Mouse (Mus musculus) lung, embryonic 15.5 days (tissue): Measurements from ENCODE around the gene Fgfr2. TPM values are rescaled to one million over a fixed set of nuclear protein-coding genes. Genes with fewer than 3 reads are reported as not detected.
A peak's percentile ranks its signal among the peaks of the same experiment; 100 is the strongest.

Experiments
- ATAC-seq: fragments of 200-750 bp; cut with Nextera tagmentation; 2 replicates; pipeline ENCODE4 v1.8.0; 2017; ENCODE audit warnings: moderate number of reproducible peaks, borderline replicate concordance; ENCODE audit not compliant: low FRiP score, low TSS enrichment; ENCODE audit errors: extremely low read depth
- H3K27ac ChIP-seq: fragments of 300-500 bp; sonication (generic); 2 replicates; pipeline ENCODE4 v1.5.1; 2015; ENCODE audit warnings: moderate library complexity, mild to moderate bottlenecking, inconsistent platforms
- H3K27me3 ChIP-seq: fragments of 300-500 bp; sonication (generic); 2 replicates; pipeline ENCODE4 v1.6.1; 2015; ENCODE audit warnings: inconsistent platforms
- H3K36me3 ChIP-seq: fragments of 300-500 bp; sonication (generic); 2 replicates; pipeline ENCODE4 v1.6.1; 2015; ENCODE audit warnings: inconsistent platforms
- H3K4me1 ChIP-seq: fragments of 300-500 bp; sonication (generic); 2 replicates; pipeline ENCODE4 v1.6.1; 2015; ENCODE audit warnings: inconsistent platforms
- H3K4me2 ChIP-seq: fragments of 300-500 bp; sonication (generic); 2 replicates; pipeline ENCODE4 v1.6.1; 2015; ENCODE audit warnings: inconsistent platforms, mild to moderate bottlenecking, moderate library complexity
- H3K4me3 ChIP-seq: fragments of 300-500 bp; sonication (generic); 2 replicates; pipeline ENCODE4 v1.5.1; 2015; ENCODE audit warnings: mild to moderate bottlenecking, inconsistent platforms
- H3K9ac ChIP-seq: fragments of 300-500 bp; sonication (generic); 2 replicates; pipeline ENCODE4 v1.6.1; 2015; ENCODE audit warnings: inconsistent platforms
- H3K9me3 ChIP-seq: fragments of 300-500 bp; sonication (generic); 2 replicates; pipeline ENCODE4 v1.6.1; 2016; ENCODE audit warnings: inconsistent platforms
- WGBS: fragments of 180-500 bp; shearing (Covaris S2); methylation state at CpG from one replicate; pipeline ENCODE4 v1.1.7; 2015; 5-methylcytosine and 5-hydroxymethylcytosine counted together
- polyA plus RNA-seq: library from polyadenylated mRNA; unstranded; fragments of >200 nt; fragmentation: Nextera tagmentation; extraction: Ambion mirVana; gene quantifications from 2 replicates; pipeline ENCODE4 v1.2.1, GENCODE M21; 2015

Gene Fgfr2
- polyA plus RNA-seq, 1 experiment from 2014 or later: 160 TPM

GRCm38 (mm10) chr7:130316294-130316693 is 2806.9 kb downstream of the Fgfr2 start:
- Histone ChIP-seq H3K4me3 (no peak overlapping the region), H3K9me3 (no peaks in the 10 kb centered on the region), H3K27me3 (no peaks in the 10 kb centered on the region), H3K27ac (no peak overlapping the region), H3K4me1 (peaks cover 18% of the 10 kb centered on the region), H3K36me3 (no peaks in the 10 kb centered on the region), H3K9ac (no peak overlapping the region), H3K4me2 (no peak overlapping the region)
- no peak for ATAC-seq
- 41% methylated on average over 3 of the region's 3 CpGs for WGBS

GRCm38 (mm10) chr7:130315221-130315620 is 2807.9 kb downstream of the Fgfr2 start:
- 67% methylated on average over 6 of the region's 6 CpGs for whole genome bisulfite sequencing

GRCm38 (mm10) chr7:130314658-130315057 is 2808.5 kb downstream of the Fgfr2 start:
- WGBS: 86% methylated on average over 6 of the region's 6 CpGs
- peaks cover 16% of the 10 kb centered on the region for H3K4me1 ChIP-seq
- no peak for ATAC-seq

More at GRCm38 (mm10) chr7:130315221-130315620, 2807.9 kb downstream of the Fgfr2 start:
- H3K27me3 ChIP-seq: no peaks in the 10 kb centered on the region
- H3K27ac ChIP-seq: no peak overlapping the region
- H3K4me3 ChIP-seq: no peak overlapping the region
- H3K36me3 ChIP-seq: no peaks in the 10 kb centered on the region
- H3K4me1 ChIP-seq: peaks cover 22% of the 10 kb centered on the region
- H3K9me3 ChIP-seq: no peaks in the 10 kb centered on the region
- ATAC-seq: no peak
- H3K4me2 ChIP-seq: no peak overlapping the region
- H3K9ac ChIP-seq: no peak overlapping the region

DNA sequence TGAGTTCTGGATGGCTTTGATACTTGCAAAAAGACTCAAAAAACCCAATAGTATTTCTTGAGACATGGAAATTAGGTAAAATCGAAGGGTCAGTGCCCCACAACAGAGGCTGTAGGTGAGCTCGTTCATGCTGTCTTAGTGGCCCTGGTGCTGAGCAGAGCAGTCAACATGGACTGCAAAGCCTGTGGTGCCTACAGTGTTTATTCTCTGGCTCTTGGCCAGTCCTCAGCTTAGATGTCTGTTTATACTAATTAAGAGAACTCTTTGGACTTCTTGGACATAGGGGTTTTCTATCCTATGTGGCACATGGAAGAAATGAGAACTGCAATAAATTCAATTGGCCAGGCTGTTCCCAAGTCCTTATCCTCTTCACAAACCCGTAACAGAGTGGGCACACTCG is 2811.8 kb downstream of the Fgfr2 start:
- 56% methylated on average over 4 of the region's 4 CpGs for WGBS
- H3K4me1 ChIP-seq: peaks cover 13% of the 10 kb centered on the region
- H3K4me2 ChIP-seq: no peak overlapping the region
- no peaks in the 10 kb centered on the region for H3K36me3 ChIP-seq
- H3K27me3 ChIP-seq: no peaks in the 10 kb centered on the region
- no peaks in the 10 kb centered on the region for H3K9me3 ChIP-seq
- no peak overlapping the region for H3K4me3 ChIP-seq
- H3K27ac ChIP-seq: no peak overlapping the region
- ATAC-seq: peak; percentile 50; the same call in 1 of the 2 replicates
- no peak overlapping the region for H3K9ac ChIP-seq

More at GRCm38 (mm10) chr7:130314658-130315057, 2808.5 kb downstream of the Fgfr2 start:
- Histone ChIP-seq H3K27me3 (no peaks in the 10 kb centered on the region), H3K9ac (no peak overlapping the region), H3K36me3 (no peaks in the 10 kb centered on the region), H3K27ac (no peak overlapping the region), H3K4me3 (no peak overlapping the region), H3K4me2 (no peak overlapping the region), H3K9me3 (no peaks in the 10 kb centered on the region)

DNA sequence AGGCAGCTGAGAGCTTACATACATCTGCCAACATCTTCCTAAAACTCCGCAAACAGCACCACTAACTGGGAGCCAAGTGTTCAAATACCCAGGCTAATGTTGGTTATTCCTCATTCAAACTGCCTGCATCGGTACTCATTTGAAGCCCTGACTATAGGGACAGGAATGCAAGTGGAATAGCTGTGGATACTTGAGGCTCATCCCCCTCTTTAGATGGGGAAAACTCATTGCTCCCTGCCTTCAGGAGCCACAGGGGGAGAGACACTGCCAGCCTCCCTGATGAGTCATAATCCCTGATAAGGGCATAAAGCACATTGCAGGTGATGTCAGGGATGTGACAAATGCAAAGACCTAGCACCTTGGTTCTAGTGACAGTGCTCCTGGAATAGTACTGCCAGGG is 2814.0 kb downstream of the Fgfr2 start:
- no peak overlapping the region for H3K4me2 ChIP-seq
- H3K36me3 ChIP-seq: no peaks in the 10 kb centered on the region
- no peaks in the 10 kb centered on the region for H3K9me3 ChIP-seq
- H3K4me1 ChIP-seq: peaks cover 13% of the 10 kb centered on the region
- no peaks in the 10 kb centered on the region for H3K27me3 ChIP-seq
- no peak overlapping the region for H3K27ac ChIP-seq
- H3K4me3 ChIP-seq: no peak overlapping the region
- ATAC-seq: no peak
- no peak overlapping the region for H3K9ac ChIP-seq
- 70% methylated on average over 2 of the region's 2 CpGs for WGBS

- no peaks in the 10 kb centered on the region for H3K27me3 ChIP-seq
- H3K9ac ChIP-seq: no peak overlapping the region
- 89% methylated on average over 3 of the region's 3 CpGs for WGBS
Observed at GRCm38 (mm10) chr7:130307036-130307435, 2816.1 kb downstream of the Fgfr2 start.

GRCm38 (mm10) chr7:130304642-130305041 is 2818.5 kb downstream of the Fgfr2 start:
- WGBS: 85% methylated on average over 1 of the region's 1 CpGs
- ATAC-seq: no peak
- H3K27me3 ChIP-seq: no peaks in the 10 kb centered on the region

More at GRCm38 (mm10) chr7:130307036-130307435, 2816.1 kb downstream of the Fgfr2 start:
- Histone ChIP-seq H3K4me2 (no peak overlapping the region), H3K27ac (no peak overlapping the region), H3K9me3 (no peaks in the 10 kb centered on the region), H3K4me3 (no peak overlapping the region), H3K4me1 (peaks cover 13% of the 10 kb centered on the region), H3K36me3 (no peaks in the 10 kb centered on the region)
- no peak for ATAC-seq

DNA sequence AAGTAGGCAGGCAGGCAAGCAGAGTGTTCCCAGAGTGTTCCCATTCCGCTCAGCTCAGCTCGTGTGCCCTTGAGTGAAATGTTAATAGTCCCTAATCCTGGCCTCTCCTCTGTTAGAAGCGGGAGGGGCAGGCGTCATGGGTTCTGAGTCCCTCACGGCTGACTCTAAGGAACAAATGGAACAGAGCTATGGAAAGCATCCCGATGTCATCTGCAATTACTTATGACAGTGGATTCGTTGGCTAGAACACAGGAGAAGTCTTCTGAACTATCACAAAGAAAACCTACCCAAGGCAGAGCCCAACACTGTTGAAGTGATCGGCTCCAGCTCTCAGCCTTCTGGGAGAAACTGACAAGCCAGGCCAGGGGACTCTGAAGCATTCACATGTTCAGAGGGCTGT is 2819.7 kb downstream of the Fgfr2 start:
- Histone ChIP-seq H3K9me3 (no peaks in the 10 kb centered on the region), H3K36me3 (no peaks in the 10 kb centered on the region), H3K4me1 (0 out of 2 replicates have a peak, but pooled peaks cover 3% of the 10 kb centered on the region), H3K27me3 (no peaks in the 10 kb centered on the region), H3K27ac (no peak overlapping the region), H3K4me2 (no peak overlapping the region), H3K4me3 (no peak overlapping the region), H3K9ac (no peak overlapping the region)
- WGBS: 56% methylated on average over 8 of the region's 8 CpGs
- no peak for ATAC-seq

More at GRCm38 (mm10) chr7:130304642-130305041, 2818.5 kb downstream of the Fgfr2 start:
- Histone ChIP-seq H3K4me1 (no peaks in the 10 kb centered on the region), H3K4me2 (no peak overlapping the region), H3K36me3 (no peaks in the 10 kb centered on the region), H3K9ac (no peak overlapping the region), H3K27ac (no peak overlapping the region), H3K9me3 (no peaks in the 10 kb centered on the region), H3K4me3 (no peak overlapping the region)

DNA sequence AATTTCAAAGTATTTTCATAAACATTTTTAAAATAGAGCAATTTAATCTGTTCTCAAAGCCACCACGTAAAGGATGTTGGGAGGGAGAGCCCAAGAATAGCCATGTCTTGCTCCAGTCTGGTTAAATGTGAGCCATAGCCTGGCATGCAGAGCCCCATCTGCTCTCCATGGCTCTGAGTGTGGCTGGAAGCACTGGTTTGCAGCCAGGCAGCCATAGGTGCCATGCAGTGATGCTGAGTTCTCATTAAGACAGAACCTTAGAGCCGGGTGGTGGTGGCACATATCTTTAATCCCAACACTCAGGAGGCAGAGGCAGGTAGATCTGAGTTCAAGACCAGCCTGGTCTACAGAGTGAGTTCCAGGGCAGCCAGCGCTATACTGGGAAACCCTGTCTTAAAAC is 2822.5 kb downstream of the Fgfr2 start:
- no peak overlapping the region for H3K27ac ChIP-seq

DNA sequence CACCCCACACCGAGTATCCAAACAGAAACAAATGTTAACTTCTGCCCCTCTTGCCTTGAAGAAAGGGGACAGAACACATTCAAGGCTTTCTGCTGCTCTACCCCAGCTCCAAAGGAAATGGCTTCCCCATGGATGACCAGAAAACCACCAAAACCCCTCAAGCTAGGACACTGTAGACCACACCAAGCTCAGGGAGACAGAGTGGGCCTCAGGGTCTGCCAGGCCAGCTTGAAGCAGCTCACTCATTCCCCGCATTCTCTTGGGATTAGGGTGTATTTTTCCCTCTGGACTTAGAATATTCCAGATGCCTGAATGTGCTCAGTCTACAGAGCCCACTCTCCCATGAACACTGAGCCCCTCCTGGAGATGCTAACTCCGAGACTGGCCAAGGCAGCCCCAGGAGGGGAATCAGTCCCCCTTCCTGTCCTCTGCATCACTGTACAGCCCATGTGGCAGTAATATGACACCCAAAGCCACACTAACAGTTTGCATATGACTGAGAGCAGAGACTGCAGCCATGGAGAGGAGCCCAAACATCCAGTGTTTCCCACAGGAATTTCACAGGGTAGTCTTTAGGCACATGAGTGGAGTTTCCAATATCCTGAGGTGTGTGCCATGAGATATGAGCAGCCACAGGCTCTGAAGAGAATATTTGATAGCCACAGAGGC is 2824.1 kb downstream of the Fgfr2 start:
- Histone ChIP-seq H3K4me3 (no peak overlapping the region), H3K27ac (no peak overlapping the region), H3K27me3 (no peaks in the 10 kb centered on the region), H3K36me3 (no peaks in the 10 kb centered on the region), H3K9me3 (no peaks in the 10 kb centered on the region), H3K9ac (no peak overlapping the region), H3K4me2 (no peak overlapping the region), H3K4me1 (0 out of 2 replicates have a peak, but pooled peaks cover 3% of the 10 kb centered on the region)
- 48% methylated on average over 3 of the region's 3 CpGs for WGBS
- peak; percentile 48; the same call in 1 of the 2 replicates for ATAC-seq

More for the DNA sequence above, 2822.5 kb downstream of the Fgfr2 start:
- ATAC-seq: no peak
- 99% methylated on average over 3 of the region's 3 CpGs for WGBS
- Histone ChIP-seq H3K4me3 (no peak overlapping the region), H3K4me1 (0 out of 2 replicates have a peak, but pooled peaks cover 3% of the 10 kb centered on the region), H3K9ac (no peak overlapping the region), H3K36me3 (no peaks in the 10 kb centered on the region), H3K27me3 (no peaks in the 10 kb centered on the region), H3K9me3 (no peaks in the 10 kb centered on the region), H3K4me2 (no peak overlapping the region)

- peaks cover 32% of the 10 kb centered on the region for H3K4me1 ChIP-seq
- H3K4me3 ChIP-seq: no peak overlapping the region
- 69% methylated on average over 6 of the region's 6 CpGs for WGBS
- H3K9me3 ChIP-seq: no peaks in the 10 kb centered on the region
- no peak overlapping the region for H3K4me2 ChIP-seq
- no peak overlapping the region for H3K9ac ChIP-seq
- H3K36me3 ChIP-seq: no peaks in the 10 kb centered on the region
- ATAC-seq: no peak
- no peaks in the 10 kb centered on the region for H3K27me3 ChIP-seq
- peak overlapping the region; percentile 34; the same call in 1 of the 2 replicates for H3K27ac ChIP-seq
Observed at GRCm38 (mm10) chr7:130291179-130291578, 2832.0 kb downstream of the Fgfr2 start.

DNA sequence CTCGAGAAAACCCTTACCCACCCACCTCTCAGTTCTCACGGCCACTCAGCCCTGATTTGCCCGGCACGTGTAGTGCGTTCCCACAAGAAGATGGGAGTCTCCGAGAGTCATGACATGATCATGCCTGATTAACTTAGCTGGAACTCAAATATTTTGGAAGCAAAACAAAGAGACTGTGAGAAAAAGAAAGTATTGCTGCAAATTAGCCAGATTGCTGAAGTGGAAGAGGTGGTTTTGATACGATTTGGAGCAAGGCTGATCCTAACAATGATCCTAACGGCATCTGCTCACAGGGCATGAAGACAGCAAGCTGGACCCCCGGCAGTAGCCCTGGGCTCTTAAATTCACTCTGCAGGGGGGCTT is 2833.7 kb downstream of the Fgfr2 start:
- ATAC-seq: no peak
- H3K9me3 ChIP-seq: no peaks in the 10 kb centered on the region
- peaks cover 32% of the 10 kb centered on the region for H3K4me1 ChIP-seq
- peak overlapping the region; percentile 71; the same call in 1 of the 2 replicates for H3K27ac ChIP-seq
- 0 out of 2 replicates have a peak overlapping the region, but pooled peaks have one; percentile 3 for H3K9ac ChIP-seq
- H3K4me3 ChIP-seq: no peak overlapping the region
- H3K27me3 ChIP-seq: no peaks in the 10 kb centered on the region
- no peaks in the 10 kb centered on the region for H3K36me3 ChIP-seq
- peak overlapping the region; percentile 33 for H3K4me2 ChIP-seq
- 29% methylated on average over 9 of the region's 9 CpGs for WGBS
